Mouse (Mus musculus): Measurements from ENCODE around the gene Cd83.

Cd83 gene

GRCm38 (mm10) chr13:43784725-43785711, at the start of gene Cd83:
Gene Cd83 (plus strand): TSS chr13:43784775.
- DNase-seq = peak; percentile 47 to 82

GRCm38 (mm10) chr13:43739598-43740275, 44.8 kb upstream of the Cd83 start:
- peak; percentile 68 to 87 for DNase-seq

- DNase-seq = no peak
These were observed 44.3 kb upstream of the Cd83 start for GRCm38 (mm10) chr13:43740276-43740608.

- DNase-seq = no peak
These were observed 41.9 kb upstream of the Cd83 start for GRCm38 (mm10) chr13:43742677-43743076.

- no peak for DNase-seq
These were observed 40.3 kb upstream of the Cd83 start for GRCm38 (mm10) chr13:43744259-43744658.

GRCm38 (mm10) chr13:43750301-43750700, 34.3 kb upstream of the Cd83 start:
- DNase-seq = peak in 1 of 2 experiments; percentile 14

GRCm38 (mm10) chr13:43750966-43751365, 33.6 kb upstream of the Cd83 start:
- DNase-seq = no peak

- DNase-seq = no peak
These were observed 32.2 kb upstream of the Cd83 start for GRCm38 (mm10) chr13:43752407-43752806.

GRCm38 (mm10) chr13:43753652-43754051, 30.9 kb upstream of the Cd83 start:
- DNase-seq = no peak

GRCm38 (mm10) chr13:43754455-43755128, 30.0 kb upstream of the Cd83 start:
- no peak for DNase-seq

GRCm38 (mm10) chr13:43755573-43755972, 29.0 kb upstream of the Cd83 start:
- DNase-seq = no peak

- DNase-seq = no peak
These were observed 23.3 kb upstream of the Cd83 start for GRCm38 (mm10) chr13:43761156-43761855.

- no peak for DNase-seq
These were observed 21.7 kb upstream of the Cd83 start for GRCm38 (mm10) chr13:43762901-43763300.

GRCm38 (mm10) chr13:43763301-43763994, 21.1 kb upstream of the Cd83 start:
- no peak for DNase-seq

- DNase-seq = no peak
These were observed 20.5 kb upstream of the Cd83 start for GRCm38 (mm10) chr13:43763995-43764579.

GRCm38 (mm10) chr13:43765293-43765814, 19.2 kb upstream of the Cd83 start:
- DNase-seq = no peak

- no peak for DNase-seq
These were observed 17.5 kb upstream of the Cd83 start for GRCm38 (mm10) chr13:43766786-43767680.

- no peak for DNase-seq
These were observed 11.6 kb upstream of the Cd83 start for GRCm38 (mm10) chr13:43773020-43773419.

GRCm38 (mm10) chr13:43773965-43774566, 10.5 kb upstream of the Cd83 start:
- peak; percentile 59 to 74 for DNase-seq
